Mouse (Mus musculus) lung, adult 2 months (tissue): ENCODE measurements around the gene Ttc39a.

Experiments used
- CTCF ChIP-seq: fragments of 200-500 bp; IDR thresholded peaks from 2 replicates; pipeline ENCODE4 v1.5.1; 2011; ENCODE audit warnings: mild to moderate bottlenecking, low read length, control low read depth; ENCODE audit not compliant: insufficient read depth
- POLR2A ChIP-seq: fragments of 200-500 bp; IDR thresholded peaks from 2 replicates; pipeline ENCODE4 v1.6.1; 2011; ENCODE audit warnings: low read depth, mild to moderate bottlenecking, control low read depth, low read length, borderline replicate concordance; ENCODE audit errors: extremely low read depth

GRCm38 (mm10) chr4:109423438-109423837 lies 17.0 kb downstream of the Ttc39a start:
- TF ChIP-seq CTCF (no peak), POLR2A (no peak)
